Mouse (Mus musculus): Measurements from ENCODE around the gene Lect2. TPM values are rescaled to one million over a fixed set of nuclear protein-coding genes. Genes with fewer than 3 reads are reported as not detected.
A peak's percentile ranks its signal among the peaks of the same experiment; 100 is the strongest.

Lect2 gene
- polyA plus RNA-seq, 2 experiments: not detected

DNA sequence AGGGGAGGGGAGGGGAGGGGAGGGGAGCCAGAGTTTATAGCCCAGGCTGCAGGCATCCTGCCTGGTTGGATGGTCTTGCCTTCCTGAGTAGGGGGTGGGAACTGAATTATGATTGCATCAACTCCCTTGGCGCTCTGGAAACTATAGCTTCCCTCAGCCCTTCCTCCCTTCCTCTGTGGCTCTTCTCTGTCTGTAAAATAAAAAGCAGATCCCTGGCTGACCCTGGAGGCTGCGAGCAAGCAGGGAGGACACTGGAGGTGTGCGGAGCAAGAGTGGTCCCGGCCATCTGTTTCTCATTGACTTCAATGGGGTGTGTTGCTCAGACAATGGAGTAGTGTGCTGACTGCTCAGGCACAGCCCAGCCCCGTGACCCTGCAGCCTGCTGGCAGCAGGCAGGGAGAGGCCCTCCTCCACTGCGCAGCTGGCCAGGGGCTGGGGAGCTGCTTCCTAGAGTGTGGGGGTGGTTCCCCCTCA lies 33.7 kb upstream of the Lect2 start:
- no peaks in the 10 kb centered on the region for H3K36me3 ChIP-seq (ENCODE audit: control insufficient read depth, insufficient read depth, low read length)
- no peaks in the 10 kb centered on the region for H3K9me3 ChIP-seq (ENCODE audit: control insufficient read depth, low read length)
- 1% methylated on average over 6 of the region's 6 CpGs for WGBS
- no peaks in the 10 kb centered on the region for H3K27me3 ChIP-seq (ENCODE audit: control insufficient read depth, insufficient read depth, low read length)
- no peak overlapping the region for H3K4me3 ChIP-seq (replicated peaks; ENCODE audit: low read length)
- H3K27ac ChIP-seq (replicated peaks; ENCODE audit: low read depth, low read length): peak overlapping the region; percentile 94
- TF ChIP-seq POLR2A (IDR thresholded peaks at IDR 0.05; ENCODE audit: borderline replicate concordance, extremely low read depth, insufficient read depth, insufficient read length): peak; percentile 36; the same call in 1 of the 2 replicates
- DNase-seq (ENCODE audit: low spot score) (peak; percentile 96), ATAC-seq (ENCODE audit: low FRiP score, low read depth) (peak; percentile 95)
- peak overlapping the region; percentile 31; the same call in 1 of the 2 replicates for H3K4me2 ChIP-seq (replicated peaks; ENCODE audit: low read depth, low read length, severe bottlenecking)
- H3K9ac ChIP-seq (ENCODE audit: low read depth, low read length, severe bottlenecking): peak overlapping the region; percentile 12; the same call in 1 of the 2 replicates
- H3K4me1 ChIP-seq (ENCODE audit: control insufficient read depth, insufficient read depth, low read length): peaks cover 33% of the 10 kb centered on the region

DNA sequence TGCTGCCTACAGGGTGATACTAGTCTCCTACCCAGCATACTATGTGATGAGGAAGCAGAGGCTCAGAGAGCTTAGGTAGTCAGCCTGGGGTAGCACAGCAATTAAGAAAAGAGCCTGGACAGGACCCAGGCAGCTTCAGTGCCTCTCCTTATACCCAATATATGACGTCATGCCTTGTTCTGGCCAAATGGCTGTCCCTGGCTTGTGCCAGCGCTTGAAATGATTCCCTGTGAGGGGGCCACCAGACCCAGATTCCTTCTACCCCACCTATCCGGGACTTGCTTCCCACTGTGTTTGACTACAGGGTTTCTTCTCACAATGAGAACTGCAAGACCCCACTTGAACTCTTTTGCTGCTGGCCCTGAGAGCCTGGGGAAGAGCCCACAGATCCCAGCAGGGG lies 33.2 kb upstream of the Lect2 start:
- 0 out of 2 replicates have a peak overlapping the region, but pooled peaks have one; percentile 5 for H3K4me2 ChIP-seq (replicated peaks; ENCODE audit: low read depth, low read length, severe bottlenecking)

GRCm38 (mm10) chr13:56580450-56580849 lies 32.1 kb upstream of the Lect2 start:
- Histone ChIP-seq H3K4me3 (replicated peaks; ENCODE audit: low read length) (no peak overlapping the region), H3K9me3 (ENCODE audit: control insufficient read depth, low read length) (no peaks in the 10 kb centered on the region), H3K4me1 (ENCODE audit: control insufficient read depth, insufficient read depth, low read length) (peaks cover 41% of the 10 kb centered on the region), H3K36me3 (ENCODE audit: control insufficient read depth, insufficient read depth, low read length) (no peaks in the 10 kb centered on the region), H3K4me2 (replicated peaks; ENCODE audit: low read depth, low read length, severe bottlenecking) (no peak overlapping the region), H3K9ac (ENCODE audit: low read depth, low read length, severe bottlenecking) (no peak overlapping the region), H3K27me3 (ENCODE audit: control insufficient read depth, insufficient read depth, low read length) (no peaks in the 10 kb centered on the region), H3K27ac (replicated peaks; ENCODE audit: low read depth, low read length) (peak overlapping the region; percentile 94)
- WGBS: 80% methylated on average over 5 of the region's 5 CpGs
- TF ChIP-seq POLR2A (IDR thresholded peaks at IDR 0.05; ENCODE audit: borderline replicate concordance, extremely low read depth, insufficient read depth, insufficient read length): no peak
- ATAC-seq (ENCODE audit: low FRiP score, low read depth) (no peak), DNase-seq (ENCODE audit: low spot score) (no peak)

More for the DNA sequence above, 33.2 kb upstream of the Lect2 start:
- TF ChIP-seq POLR2A (IDR thresholded peaks at IDR 0.05; ENCODE audit: borderline replicate concordance, extremely low read depth, insufficient read depth, insufficient read length): no peak
- H3K4me3 ChIP-seq (replicated peaks; ENCODE audit: low read length): no peak overlapping the region
- H3K36me3 ChIP-seq (ENCODE audit: control insufficient read depth, insufficient read depth, low read length): no peaks in the 10 kb centered on the region
- H3K9me3 ChIP-seq (ENCODE audit: control insufficient read depth, low read length): no peaks in the 10 kb centered on the region
- no peak overlapping the region for H3K9ac ChIP-seq (ENCODE audit: low read depth, low read length, severe bottlenecking)
- 2% methylated on average over 3 of the region's 3 CpGs for WGBS
- H3K4me1 ChIP-seq (ENCODE audit: control insufficient read depth, insufficient read depth, low read length): peaks cover 33% of the 10 kb centered on the region
- peak overlapping the region; percentile 94 for H3K27ac ChIP-seq (replicated peaks; ENCODE audit: low read depth, low read length)
- no peak for DNase-seq (ENCODE audit: low spot score)
- no peaks in the 10 kb centered on the region for H3K27me3 ChIP-seq (ENCODE audit: control insufficient read depth, insufficient read depth, low read length)
- ATAC-seq (ENCODE audit: low FRiP score, low read depth): 0 out of 2 replicates have a peak, but pooled peaks have one; percentile 0

DNA sequence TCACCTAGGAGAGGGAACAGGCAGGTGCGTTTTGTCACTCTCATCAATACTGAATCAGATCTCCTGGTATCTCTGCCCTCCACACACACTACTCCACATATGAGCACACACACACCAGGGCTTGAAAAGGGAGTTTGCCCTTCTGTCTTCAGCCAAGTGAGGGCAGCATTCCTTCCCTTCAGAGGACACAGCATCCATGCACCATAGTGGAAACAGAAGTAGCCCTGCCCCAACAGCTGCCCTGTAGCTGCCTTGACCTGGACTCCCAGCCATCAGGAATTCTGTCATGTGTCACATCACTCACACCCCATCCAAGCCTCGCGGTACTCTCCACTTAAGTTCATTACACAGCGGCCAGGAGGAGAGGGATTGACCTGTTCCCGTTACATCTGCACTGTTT lies 29.8 kb upstream of the Lect2 start:
- Histone ChIP-seq H3K27me3 (ENCODE audit: control insufficient read depth, insufficient read depth, low read length) (no peaks in the 10 kb centered on the region), H3K4me3 (replicated peaks; ENCODE audit: low read length) (no peak overlapping the region), H3K9ac (ENCODE audit: low read depth, low read length, severe bottlenecking) (no peak overlapping the region), H3K4me1 (ENCODE audit: control insufficient read depth, insufficient read depth, low read length) (peaks cover 39% of the 10 kb centered on the region), H3K9me3 (ENCODE audit: control insufficient read depth, low read length) (no peaks in the 10 kb centered on the region), H3K4me2 (replicated peaks; ENCODE audit: low read depth, low read length, severe bottlenecking) (no peak overlapping the region), H3K36me3 (ENCODE audit: control insufficient read depth, insufficient read depth, low read length) (no peaks in the 10 kb centered on the region), H3K27ac (replicated peaks; ENCODE audit: low read depth, low read length) (no peak overlapping the region)
- no peak for TF ChIP-seq POLR2A (IDR thresholded peaks at IDR 0.05; ENCODE audit: borderline replicate concordance, extremely low read depth, insufficient read depth, insufficient read length)
- 57% methylated on average over 5 of the region's 5 CpGs for WGBS
- DNase-seq (ENCODE audit: low spot score): no peak
- no peak for ATAC-seq (ENCODE audit: low FRiP score, low read depth)

DNA sequence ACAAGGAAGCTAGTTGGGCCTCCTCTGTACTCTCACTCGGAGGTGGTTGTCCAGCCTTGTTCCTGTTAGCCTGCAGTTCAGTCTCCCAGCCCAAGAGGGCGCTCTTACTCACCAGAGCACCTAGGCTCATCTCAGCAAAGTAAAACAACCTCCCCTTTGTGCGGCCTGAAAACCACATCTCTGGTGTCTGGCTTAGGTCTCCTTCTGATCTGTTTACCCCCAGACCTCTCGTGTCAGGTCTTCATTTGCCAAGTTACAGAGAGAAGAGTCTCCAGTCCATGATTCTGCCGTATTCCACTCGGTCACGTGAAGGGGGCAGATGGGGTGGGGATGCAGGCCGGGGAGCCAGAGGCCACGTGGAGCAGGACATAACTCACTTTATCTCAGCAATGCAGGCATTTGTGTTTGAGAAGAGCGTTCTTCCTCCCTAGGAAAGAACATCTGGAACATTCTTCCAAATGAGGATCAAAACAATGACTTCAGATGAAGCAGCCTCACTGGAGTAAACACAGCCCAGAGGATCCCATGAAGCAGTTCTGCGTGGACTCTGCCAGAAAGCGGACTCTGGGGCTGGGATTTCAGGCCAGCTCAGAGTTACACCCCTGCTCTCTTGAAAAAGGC lies 27.5 kb upstream of the Lect2 start:
- DNase-seq (ENCODE audit: low spot score) (peak; percentile 48), ATAC-seq (ENCODE audit: low FRiP score, low read depth) (no peak)
- TF ChIP-seq POLR2A (IDR thresholded peaks at IDR 0.05; ENCODE audit: borderline replicate concordance, extremely low read depth, insufficient read depth, insufficient read length): no peak
- Histone ChIP-seq H3K4me2 (replicated peaks; ENCODE audit: low read depth, low read length, severe bottlenecking) (no peak overlapping the region), H3K36me3 (ENCODE audit: control insufficient read depth, insufficient read depth, low read length) (no peaks in the 10 kb centered on the region), H3K9ac (ENCODE audit: low read depth, low read length, severe bottlenecking) (no peak overlapping the region), H3K9me3 (ENCODE audit: control insufficient read depth, low read length) (no peaks in the 10 kb centered on the region), H3K27ac (replicated peaks; ENCODE audit: low read depth, low read length) (peak overlapping the region; percentile 41; the same call in 1 of the 2 replicates), H3K27me3 (ENCODE audit: control insufficient read depth, insufficient read depth, low read length) (no peaks in the 10 kb centered on the region), H3K4me3 (replicated peaks; ENCODE audit: low read length) (no peak overlapping the region), H3K4me1 (ENCODE audit: control insufficient read depth, insufficient read depth, low read length) (peaks cover 25% of the 10 kb centered on the region; the same call in 1 of the 2 replicates)
- WGBS: 59% methylated on average over 12 of the region's 12 CpGs

Data from limb, embryonic 14.5 days (tissue).